Mouse (Mus musculus): ENCODE measurements at regions not wholly inside any gene's neighbourhood (a gene's known extent, or its start where the extent isn't known, plus 50 kb on each side); places are given as distances from the start of the nearest gene placed in this dataset.

DNA sequence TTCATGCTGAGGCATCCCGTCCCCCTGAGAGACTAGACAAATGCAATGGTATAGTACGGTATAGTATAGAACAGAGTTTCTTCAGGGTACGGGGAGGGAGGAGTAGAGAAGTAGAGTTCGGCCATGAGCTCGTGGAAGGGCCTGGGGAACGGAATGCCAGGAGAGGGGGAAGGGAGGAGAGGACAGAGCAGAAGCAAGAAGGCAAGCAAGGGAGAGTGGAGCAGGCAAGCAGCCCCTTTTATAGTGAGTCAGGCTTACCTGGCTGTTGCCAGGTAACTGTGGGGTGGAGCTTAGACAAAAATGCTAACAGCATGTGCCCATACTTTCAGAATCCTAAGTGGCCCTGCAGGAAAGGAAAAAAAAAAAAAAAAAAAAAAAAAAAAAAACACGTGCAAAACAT, 174.7 kb upstream of the Dapk1 start:
- in situ Hi-C loops (cut with MseI, MboI) = no loop called here

DNA sequence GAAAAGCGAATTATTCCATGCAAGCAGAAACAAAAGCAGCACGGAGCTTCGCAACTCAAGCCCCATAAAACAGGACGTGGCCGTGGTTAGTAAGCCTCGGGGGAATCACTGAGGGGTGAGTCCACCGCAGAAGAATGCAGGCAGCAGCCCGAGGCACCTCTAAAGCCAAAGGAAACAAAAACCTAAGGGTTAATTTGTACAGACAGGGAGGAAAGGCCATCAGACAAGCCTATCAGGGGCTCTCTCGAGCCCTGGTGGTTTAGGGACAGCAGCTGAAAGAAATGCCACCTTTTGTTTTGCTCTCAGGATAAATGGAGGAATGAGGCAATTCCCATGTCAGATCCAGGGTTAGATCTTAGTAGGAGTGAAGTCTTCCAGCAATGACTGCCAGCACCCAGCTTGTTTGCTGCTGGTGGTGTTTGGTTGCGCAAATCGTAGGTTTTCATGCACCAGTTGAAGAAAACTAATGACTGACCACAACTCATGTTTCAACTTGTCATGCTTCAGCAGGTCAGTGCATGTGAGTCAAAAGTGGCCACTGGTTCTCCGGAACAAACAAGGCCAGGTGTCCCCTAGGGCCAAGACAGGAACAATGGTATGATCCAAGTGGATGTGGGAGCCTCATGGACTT, 173.9 kb upstream of the Dapk1 start:
- in situ Hi-C loops (cut with MseI, MboI) = no loop called here

DNA sequence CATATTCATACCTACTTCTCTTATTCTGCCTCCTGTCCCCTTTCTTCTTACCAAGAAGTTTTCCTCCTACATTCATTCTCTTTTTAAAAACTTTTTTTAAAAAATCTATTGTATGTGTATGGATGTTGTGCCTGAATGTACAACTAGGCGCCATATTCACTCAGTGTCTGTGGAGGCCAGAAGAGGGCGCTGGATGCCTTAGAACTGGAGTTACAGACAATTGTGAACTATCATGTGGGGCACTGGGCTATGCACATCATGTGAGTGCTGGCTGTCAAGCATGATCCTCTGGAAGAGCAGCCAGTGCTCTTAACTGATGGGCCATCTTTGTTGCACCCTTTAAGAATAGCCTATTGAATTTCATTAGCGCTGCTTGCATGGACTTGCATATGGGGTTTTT, 172.6 kb upstream of the Dapk1 start:
- in situ Hi-C loops (cut with MseI, MboI) = no loop called here

DNA sequence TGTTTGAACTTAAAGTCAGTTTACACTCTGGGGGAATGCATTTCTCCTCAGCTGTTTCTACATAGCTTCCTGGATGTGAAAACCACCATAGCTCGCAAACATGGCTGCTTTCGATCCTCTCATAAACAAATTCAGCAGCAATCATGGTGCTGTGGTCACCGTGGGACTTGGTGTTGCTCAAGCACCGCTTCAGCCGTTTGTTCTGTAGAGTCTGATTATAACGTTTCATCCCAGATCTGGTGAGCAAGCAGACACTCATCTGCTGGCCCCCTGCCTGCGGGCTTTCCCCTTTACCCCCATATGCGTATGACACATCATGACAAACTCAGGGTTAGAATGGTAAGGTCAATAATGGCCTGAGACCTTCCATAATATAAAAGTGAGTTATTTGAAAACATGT, 170.3 kb upstream of the Dapk1 start:
- in situ Hi-C loops (cut with MseI, MboI) = no loop called here

DNA sequence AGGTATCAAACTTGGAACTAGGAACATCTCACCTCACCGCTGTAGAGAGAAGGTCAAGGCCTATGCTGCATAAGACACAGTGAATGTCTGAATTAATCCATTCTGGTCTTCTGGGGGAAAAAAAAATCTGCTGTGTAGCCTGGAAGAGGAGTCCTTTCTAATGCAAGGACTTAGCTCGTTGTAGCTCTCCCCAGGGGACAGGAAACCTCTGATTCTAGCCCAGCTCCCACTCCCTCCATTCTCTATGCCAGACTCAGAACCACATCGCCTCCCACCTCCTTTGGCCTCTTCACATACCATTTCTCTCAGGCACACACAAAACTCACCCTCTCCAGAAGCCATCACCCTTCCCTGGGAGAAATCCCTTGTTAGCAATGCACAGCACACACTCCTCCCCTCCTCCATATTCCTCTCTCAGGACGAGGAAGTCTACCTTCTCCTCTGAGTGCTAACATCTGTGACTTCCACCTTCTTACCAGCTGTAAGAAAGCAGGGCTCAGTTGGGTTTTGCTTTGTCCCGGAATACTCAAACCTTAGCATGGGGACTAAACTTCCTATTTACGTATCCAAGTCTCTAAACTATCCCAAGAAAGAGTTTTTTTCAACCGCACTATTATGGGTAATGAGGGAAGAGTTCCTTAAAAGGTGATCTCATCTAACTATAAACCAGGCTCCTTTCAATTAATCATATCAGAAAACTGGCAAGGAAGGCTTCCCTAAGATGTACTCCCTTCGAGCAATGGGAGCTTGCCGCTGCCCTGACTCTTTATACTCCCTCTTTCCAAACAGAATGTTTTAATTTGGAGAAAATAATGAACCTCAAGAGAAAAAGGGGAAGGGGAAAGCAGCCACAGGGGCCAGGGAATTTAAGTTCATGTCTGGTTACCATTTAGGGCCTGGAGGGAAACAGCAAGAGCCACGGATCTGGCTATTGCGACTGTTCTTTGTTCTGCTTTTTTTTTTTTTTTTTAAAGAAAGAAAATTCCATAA, 167.2 kb upstream of the Dapk1 start:
- in situ Hi-C loops (cut with MseI, MboI) = no loop called here

DNA sequence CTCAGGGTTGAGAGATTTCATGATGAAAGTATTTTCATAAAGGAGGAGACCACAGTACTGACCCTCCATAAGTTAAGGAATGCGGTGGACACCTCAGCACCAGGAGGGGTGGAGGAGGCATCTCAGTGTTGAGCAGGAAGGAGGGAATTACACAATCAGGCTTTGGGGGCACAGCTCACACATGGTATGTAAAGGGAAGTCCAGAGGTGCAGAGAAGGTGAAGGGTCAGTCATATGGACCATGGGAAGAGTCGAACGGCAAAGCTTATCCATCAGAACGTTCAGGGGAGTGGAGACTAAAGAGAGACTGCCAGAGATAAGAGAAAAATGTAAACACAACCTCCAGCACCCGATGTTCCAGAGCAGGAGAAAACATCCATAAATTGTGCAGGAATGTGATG, 166.4 kb upstream of the Dapk1 start:
- in situ Hi-C loops (cut with MseI, MboI) = no loop called here

DNA sequence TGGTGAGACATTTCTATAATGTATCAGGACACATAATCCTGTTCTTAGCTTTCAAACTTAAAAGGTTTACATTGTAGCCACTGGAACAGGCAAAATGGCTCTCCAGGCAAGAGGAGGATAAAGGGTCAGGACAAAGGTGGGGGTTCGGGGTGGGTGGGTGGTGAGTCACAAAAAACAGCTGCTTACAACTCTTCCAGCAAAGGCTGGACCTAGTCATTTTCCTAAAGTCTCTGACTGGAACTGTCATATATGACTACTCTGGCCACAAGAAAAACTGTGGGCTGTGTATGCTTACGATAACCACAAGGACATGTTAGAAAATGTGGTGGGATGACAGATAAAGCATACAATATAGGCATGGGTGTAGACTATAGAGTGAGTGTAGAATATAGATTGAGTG, 163.6 kb upstream of the Dapk1 start:
- in situ Hi-C loops (cut with MseI, MboI) = no loop called here

DNA sequence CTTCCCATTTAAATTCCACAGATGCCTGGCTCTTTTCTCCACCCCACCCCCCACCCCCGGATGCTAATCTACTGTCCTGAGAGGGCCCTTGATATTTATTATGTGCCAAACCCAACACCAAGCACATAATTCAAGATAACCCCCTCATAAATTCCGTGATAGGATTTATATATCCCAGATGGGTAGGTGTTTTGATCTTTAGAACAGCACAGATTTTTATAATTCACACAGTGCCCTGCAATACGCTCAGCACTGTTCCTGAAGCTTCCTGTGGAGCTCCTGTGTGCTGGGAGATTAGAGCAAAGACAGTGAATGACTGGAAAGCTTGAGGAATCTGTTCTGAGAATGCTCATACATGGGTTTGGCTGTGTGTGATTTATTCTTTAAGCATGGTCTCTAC, 161.2 kb upstream of the Dapk1 start:
- in situ Hi-C loops (cut with MseI, MboI) = no loop called here

DNA sequence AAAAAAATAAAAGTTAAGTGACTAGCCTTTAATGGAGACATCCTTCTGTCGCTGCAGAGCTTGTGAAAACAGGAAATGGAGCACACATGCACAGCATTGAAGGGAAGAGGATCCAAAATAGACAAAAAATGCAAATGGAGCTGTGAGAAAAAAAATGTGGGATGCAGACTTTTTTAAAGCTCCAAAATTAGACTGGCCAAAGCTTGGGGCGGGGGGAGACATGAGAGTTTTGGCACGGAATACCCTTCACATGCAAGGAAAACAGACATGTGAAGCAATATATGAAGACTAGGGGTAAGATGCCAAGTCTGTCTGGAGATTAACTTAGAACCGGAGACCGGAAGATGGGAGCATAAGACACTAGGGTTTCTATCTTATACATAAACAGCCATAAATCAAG, 156.6 kb upstream of the Dapk1 start:
- in situ Hi-C loops (cut with MseI, MboI) = no loop called here

DNA sequence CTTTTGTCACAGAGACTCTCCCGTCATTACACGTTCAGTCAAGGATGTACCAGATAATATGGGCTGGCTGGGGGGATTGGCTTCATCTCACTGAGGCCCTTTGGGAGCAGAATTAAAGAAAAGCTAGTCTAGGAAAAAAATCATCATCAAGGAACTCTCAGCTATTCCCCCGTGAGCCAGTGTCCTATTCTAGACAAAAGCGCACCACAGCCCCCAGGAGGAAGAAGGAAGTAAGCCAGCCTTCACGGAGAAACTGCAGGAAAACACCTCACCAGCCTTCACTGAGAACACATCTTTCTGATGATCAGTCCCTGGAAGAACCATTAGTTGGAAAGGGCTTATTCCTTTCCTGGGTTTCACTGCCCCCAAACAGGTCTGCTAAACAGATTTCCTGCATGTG, 154.8 kb upstream of the Dapk1 start:
- in situ Hi-C loops (cut with MseI, MboI) = no loop called here

DNA sequence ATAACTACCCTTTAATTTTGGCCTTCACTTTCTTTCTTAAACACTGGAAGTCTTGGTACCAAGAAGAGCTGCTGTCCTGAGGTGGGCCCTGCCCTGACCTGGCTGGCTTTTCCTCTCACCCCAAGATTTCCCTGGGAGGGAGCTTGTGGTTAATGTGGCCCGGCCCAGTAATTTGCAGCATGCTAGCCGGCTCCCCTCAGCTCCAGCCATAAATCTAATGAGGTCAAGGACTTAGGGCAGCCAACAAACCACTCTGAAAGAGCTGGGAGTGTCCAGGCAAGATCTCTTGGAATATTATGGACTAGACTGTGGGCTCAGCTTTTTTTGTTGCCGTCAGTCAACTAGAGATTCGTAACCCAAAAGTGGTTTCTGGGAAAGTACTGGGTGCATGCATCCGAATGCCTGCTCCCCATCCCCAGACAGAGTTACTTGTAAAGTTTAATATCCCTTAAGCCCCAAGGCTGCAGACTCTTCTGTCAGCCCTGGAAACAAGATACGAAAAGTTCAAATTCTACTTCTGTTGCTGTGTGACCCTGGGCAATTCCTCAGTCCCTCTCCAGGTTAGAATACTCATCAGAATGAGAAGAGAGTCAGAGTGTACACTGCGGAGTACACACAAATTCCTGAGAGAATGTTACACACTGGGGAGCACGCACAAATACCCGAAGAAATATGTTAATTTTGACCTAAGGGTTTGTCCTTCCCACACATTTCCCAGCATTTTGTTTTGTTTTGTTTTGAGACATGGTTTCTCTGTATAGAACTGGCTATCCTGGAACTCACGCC, 150.8 kb upstream of the Dapk1 start:
- in situ Hi-C loops (cut with MseI, MboI) = loop anchor here in 1 of 2 experiments (25.0 kb wide), 1 partner anchor 589 kb away; no protein-coding TSS in a partner anchor

DNA sequence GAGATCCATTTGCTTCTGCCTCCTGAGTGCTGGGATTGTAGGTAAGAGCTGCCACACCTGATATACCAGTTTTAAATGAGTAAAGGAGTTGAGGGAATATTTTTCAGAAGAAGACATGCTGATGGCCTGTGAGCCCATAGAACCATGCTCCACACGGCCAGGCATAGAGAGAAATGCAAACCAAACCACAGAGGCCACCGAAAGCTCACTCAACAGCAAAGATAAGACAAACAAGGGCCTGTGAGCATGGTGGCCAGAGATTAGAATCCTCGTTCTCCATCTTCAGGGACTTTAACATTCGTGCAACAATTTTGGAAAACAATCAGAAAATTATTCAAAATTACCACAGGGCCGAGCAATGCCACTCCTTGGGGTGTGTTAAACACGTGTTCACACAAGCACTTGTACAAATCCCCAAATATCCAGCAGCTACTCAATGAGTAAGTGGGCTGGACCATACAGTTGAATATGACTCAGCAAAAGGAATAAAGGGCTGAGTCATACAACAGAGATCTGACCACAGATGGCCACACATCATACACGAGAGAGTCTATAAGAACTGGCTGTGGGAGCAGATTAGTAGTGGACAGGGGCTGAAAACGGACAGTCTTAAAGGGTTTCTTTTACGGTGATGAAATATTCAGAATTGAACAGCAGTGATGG, 147.8 kb upstream of the Dapk1 start:
- in situ Hi-C loops (cut with MseI, MboI) = loop anchor here in 1 of 2 experiments (25.0 kb wide), 1 partner anchor 592 kb away; no protein-coding TSS in a partner anchor

DNA sequence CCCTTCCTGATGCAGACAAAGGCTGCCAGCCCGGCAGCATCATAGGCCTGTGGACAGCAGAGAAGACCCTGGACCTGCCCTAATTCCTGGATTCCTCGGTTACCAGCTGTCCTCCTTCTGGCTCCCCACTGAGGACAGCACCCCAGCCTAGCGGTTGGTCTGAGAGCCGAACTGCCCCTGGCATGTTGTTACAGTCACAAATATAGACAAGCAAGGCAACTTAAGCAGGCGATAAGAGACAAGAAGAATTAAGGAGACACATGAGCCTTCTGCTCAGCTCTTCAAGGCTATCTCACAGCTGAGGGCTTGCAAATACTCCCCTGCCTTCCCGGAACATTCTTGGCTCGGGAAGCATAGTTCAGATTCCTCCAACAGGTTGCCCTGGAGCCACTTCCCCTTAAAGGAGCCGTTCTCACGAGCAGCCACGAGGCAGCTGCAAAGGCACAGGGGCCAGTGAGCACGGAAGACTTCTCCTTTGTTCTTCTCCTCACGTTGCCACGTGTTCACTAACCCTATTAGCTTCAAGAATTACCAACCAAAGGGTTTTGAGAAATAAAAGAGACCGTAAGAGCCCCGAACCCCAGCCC, 146.6 kb upstream of the Dapk1 start:
- in situ Hi-C loops (cut with MseI, MboI) = loop anchor here in 1 of 2 experiments (25.0 kb wide), 1 partner anchor 593 kb away; no protein-coding TSS in a partner anchor

DNA sequence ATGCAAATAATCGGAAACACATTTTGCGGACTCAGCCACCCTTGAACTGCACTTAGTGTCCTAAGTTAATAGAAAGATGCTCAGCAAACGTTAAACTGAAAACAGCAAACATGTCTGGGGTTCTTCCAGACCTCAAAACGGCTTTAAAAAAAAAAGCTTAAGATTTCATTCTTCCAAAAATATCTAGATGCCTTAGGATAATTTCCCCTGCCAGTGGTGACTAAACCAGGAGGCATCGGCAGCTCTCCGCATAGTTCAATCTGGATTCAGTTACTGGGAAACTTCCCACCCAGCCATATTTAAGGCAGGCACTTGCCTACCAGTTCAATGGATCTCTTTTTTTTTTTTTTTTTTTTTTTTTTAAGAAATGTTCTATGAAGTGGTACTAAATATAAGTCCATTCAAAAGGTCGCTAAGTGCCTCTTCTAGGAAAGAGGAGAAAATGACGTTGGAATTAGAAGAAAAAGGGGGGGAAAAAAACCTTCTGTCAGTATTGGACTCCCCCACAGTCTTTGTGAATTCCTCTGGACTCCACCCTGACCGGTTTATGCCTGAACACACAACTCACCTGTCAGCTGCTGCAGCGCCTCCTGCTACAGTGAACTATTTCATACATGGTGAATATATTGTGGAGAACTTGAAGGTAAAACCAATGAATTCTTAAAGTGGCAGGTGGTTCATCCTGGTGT, 145.7 kb upstream of the Dapk1 start:
- in situ Hi-C loops (cut with MseI, MboI) = loop anchor here in 1 of 2 experiments (25.0 kb wide), 1 partner anchor 594 kb away; no protein-coding TSS in a partner anchor

DNA sequence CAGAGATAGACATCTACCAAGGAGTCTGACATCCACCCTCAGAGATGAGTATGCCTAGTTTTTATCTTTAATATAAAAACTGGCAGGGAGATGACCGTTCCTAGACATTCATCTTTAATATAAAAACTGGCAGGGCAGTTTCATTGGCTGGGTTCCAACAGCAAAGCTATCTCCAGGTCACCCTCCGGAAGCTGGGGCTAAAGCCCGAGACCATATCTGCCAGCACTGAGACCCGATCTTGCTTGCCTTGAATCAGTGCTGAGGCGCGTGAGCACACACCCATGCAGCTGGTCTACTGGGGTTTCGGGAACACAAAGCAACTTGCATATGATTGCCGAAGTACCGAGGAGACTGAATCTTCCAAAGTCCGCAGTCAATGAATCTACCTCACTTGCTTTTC, 144.5 kb upstream of the Dapk1 start:
- in situ Hi-C loops (cut with MseI, MboI) = loop anchor here in 1 of 2 experiments (25.0 kb wide), 1 partner anchor 595 kb away; no protein-coding TSS in a partner anchor

DNA sequence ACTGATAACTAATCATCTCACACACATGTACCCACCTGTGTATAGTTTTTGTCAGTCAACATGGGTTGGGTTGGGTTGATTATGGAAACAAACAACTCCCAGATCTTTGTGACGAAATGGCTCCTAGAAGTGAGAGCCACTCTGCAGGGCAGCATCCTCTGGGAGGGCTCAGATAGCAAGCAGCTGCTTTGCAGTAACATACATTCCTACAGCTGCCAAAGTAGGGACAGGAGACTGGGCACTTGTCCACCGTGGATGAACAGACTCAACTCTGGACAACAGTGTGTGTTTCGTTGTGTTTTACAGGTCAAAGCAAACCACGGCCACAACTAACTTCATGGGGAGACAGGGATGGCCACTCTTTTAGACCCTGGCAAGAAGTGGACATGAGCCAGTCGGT, 142.7 kb upstream of the Dapk1 start:
- in situ Hi-C loops (cut with MseI, MboI) = loop anchor here in 1 of 2 experiments (25.0 kb wide), 1 partner anchor 597 kb away; no protein-coding TSS in a partner anchor

DNA sequence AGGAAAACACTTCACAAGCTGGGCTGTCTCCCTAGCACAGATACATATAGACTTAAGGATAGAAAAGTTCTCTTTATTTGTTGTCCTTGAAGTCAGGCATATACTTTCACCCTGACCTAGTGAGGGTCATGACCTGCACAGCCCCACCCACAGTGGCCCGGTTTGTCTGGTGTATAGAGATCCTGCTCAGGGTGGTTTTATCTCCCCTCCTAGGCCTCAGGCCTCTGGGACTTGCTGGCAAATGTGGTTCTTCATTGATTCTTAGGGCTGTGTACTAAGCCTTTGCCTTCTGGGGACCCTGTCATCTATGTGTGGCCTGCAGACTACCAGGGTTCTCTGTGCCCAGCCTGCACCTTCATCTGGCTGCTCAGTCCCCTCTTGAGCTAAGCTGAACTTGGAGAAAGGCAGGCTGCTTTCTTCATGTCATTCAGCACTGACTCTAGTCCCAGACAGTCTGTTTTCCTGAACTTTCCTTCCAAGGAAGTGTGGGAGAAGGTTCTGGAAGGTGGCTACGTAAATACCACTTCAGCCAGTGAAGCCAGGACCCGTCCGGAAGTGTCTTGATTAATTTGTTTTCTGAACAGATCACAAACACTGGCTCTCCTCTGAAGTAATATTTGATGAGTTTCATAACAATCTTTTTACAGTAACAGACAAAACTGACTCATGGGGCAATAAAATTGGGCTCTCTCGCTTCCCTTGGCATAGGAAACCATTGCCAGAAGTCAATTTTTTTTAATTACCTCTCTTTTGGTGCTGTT, 135.0 kb upstream of the Dapk1 start:
- in situ Hi-C loops (cut with MseI, MboI) = loop anchor here (10.0 to 25.0 kb wide), 3 partner anchors 292 to 604 kb away; partner anchors contain the start of gene Gas1 (in 1 of the 2)

DNA sequence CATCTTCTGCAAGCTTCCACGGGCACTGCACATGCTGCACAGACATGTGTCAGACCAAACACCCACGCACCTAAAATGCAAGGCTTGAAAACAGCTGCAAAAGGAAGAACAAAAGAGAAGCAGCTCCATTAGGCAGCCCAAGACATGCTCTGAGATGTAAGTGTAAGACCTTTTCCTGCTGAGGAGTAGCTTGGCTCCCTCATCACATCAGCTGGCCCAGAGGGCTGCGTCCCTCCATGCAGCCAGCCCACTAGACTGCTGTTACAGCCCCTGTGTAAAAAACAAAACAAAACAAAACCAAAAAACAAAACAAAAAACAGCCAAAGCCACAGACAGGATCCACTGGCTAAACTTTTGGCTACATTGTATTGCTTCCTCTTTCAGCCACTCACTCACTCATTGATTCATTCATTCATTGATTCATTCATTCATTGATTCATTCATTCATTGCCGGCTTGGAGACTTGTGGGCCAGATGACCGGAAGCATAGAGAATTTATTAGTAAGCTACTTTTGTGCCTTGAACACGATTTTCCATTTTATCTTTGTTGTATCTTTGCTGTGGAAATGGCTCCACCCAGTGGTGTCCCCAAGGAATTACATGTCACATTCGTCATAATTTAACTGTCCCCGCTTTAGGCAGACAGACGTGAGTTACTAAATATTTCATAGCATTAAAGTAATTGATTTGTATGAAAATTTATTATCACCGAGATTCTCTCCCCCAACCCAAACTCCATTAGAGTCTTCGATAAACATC, 133.7 kb upstream of the Dapk1 start:
- in situ Hi-C loops (cut with MseI, MboI) = loop anchor here (10.0 to 25.0 kb wide), 3 partner anchors 293 to 606 kb away; partner anchors contain the start of gene Gas1 (in 1 of the 2)
